Mouse (Mus musculus): ENCODE measurements around the gene Rps16.

The Rps16 gene

GRCm38 (mm10) chr7:28350155-28350883 lies at the start of gene Rps16:
Gene Rps16 (plus strand): TSS chr7:28350652.
- CTCF ChIA-PET: no interaction called here

DNA sequence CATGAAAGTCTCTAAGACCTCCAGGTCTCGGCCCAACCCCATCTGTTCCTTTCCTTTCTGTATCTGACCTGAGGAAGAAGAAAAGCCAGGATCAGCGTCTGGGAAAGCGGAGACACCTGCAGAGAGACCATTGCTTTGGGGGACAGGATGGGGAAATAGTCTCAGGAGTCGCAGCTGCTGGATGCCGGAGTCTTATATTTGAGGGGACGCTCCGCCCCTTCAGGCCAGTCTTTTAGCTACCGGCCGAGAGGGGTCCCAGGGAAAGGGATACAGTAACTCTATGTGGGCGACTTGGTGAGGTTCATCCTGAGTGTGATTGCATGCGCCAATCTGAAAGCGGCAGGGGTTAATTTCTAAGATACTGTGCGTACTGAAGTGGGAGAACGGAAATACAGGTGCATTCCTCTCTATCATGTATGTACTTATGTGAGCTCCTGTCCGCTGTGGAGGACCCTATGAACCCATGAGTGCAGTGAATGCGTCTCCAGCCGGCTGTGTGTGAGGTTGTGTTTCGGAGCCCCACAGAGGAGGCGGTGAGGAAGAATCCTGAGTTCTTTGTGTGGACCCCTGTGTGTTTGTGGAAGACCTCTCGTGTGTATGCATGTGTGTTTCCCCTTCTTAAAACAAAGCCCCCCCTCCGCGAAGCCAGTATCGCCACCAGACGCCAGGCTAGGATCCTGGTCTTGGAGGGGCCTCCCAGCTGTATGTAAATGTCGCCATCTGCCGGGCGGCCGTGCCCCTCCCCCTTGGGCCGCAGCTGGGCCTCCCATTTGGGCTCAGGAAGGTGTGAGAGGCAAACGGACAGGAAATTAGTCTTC lies 48.6 kb upstream of the Rps16 start, which contains the start of gene Dll3:
TSS of gene Dll3 (minus strand) at position 623 of the 818 bp plus-strand sequence.
- CTCF ChIA-PET: interaction anchor here (0.7 kb wide), 1 partner anchor 103 kb away, joined by 3 read pairs; no protein-coding TSS in a partner anchor

DNA sequence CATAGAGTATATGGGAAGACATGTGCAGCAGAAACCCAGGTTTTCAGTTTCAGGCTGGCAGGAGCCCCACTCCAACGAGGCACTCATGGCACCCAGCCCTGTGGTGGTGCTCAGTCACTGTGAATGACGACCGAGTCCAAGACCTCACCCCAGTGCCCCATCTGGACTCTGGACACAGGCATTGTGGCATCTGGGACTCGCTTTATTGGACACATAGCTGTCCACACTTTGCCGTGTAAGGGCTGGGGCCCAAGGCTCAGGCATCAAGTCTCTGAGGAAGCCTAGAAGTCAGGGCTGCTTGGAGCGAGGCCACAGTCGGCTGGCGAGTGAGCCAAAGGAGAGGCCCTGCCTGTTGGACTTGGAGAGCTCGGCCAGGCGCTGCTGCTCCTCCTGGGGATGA lies 44.8 kb upstream of the Rps16 start:
- CTCF ChIA-PET: no interaction called here

DNA sequence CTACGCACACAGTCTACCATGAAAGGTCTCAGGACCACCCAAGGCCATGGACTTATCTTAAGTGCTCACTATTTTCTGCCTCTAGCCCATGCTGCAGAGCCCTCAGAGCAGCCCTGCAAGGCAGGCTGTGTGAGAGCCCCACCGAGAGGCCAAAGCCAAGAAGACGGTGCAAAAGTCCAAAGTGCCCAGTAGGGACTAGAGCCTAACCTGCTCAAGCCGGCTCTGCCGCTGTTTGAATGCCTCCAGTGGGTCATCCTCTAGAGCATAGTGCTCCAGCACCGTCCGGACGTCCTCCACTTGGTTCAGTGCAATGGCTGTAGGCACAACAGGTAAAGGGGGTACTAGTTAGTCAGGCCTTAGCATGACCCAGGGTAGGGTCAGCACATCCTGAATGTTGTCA lies 44.2 kb upstream of the Rps16 start:
- CTCF ChIA-PET: interaction anchor here (0.5 kb wide), 1 partner anchor 129 kb away, joined by 3 read pairs; no protein-coding TSS in a partner anchor

GRCm38 (mm10) chr7:28309737-28310136 lies 40.7 kb upstream of the Rps16 start:
- CTCF ChIA-PET: no interaction called here

DNA sequence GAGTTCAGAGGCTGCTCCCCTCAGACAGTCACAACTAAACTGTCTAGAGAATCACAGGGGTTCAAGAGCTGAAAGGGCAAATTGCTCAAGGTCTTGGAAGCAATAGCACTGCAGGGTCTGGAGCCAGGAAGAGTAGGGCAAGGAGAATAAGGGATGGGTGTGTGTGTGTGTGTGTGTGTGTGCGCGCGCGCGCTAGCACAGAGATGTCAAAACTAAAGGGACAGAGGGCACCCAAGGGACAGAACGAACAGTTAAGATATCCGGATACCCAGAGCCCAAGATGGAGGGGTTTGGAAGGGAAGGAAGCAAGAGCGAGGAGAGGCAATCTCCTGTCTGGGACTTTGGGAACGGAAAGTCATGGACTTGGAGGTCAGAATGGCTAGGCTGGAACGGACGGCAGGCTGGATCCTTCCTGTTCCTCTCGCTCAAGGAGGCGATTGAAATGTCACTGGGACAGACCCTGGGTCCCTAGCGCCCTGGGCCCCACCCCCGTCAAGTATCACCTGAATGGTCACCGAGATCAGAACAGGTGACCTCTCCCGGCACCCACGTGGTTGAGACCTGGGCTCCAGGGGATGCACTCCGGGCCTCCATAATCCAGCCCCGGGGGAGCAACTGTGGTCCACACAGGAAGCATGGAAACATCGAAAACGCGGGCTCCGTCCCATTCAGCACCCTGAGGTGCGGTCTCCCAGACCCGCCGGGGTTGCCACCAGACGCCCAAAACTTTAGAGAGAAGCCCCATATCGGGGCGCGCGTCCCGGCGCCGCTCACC lies 39.1 kb upstream of the Rps16 start:
- CTCF ChIA-PET: no interaction called here

DNA sequence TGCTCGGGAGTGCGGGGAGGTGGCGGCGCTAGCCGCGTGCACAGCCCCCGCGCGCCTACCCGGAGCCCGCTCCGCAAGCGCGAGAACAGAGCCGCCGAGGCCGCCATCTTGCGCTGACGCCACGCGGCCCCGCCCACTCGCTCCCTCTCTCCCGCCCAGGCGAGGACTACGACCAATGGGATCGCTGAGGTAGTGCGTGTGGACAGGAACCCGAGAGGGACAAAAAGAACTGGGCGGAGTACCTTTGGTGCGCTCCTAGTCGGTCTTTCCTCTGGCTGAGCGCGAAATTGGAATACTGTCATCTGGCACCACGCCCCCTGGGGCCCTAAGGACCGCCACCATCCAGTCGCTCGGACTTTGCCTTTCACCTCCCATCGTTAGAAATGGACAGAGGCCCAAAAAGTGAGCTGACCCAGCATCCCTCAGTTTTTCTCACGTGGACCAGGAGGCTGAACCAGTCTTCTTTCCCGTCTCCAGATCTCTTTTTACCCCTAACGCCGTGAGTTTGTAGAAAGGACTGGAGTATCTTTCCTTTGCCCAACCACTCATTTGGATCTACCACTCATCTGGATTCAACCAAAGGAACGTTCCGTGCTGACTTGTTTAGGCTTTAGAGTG lies 38.4 kb upstream of the Rps16 start, which contains the start of gene Timm50:
TSS of gene Timm50 (minus strand) at position 147 of the 618 bp plus-strand sequence.
- CTCF ChIA-PET: no interaction called here

- CTCF ChIA-PET: no interaction called here
These were observed 32.4 kb upstream of the Rps16 start for GRCm38 (mm10) chr7:28318036-28318435.

DNA sequence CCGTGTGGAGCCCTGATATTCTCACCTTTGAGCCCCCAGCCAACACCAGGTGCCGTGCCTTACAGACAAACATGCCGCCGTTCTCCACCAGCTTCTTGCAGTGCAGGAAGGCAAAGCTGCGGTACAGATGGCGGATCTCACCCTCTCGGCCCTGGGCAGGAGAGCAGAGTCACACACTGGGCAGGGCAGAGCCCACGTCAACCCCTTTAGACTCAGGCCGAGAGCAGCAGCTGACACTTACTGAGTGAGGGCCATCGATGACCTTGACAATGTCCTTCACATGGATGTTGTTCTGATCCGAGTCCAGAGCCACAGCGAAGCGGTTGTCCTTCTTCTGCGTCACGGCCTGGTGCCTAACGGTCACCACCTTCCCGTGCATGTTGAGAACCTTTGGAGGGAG lies 31.7 kb upstream of the Rps16 start:
- CTCF ChIA-PET: no interaction called here

DNA sequence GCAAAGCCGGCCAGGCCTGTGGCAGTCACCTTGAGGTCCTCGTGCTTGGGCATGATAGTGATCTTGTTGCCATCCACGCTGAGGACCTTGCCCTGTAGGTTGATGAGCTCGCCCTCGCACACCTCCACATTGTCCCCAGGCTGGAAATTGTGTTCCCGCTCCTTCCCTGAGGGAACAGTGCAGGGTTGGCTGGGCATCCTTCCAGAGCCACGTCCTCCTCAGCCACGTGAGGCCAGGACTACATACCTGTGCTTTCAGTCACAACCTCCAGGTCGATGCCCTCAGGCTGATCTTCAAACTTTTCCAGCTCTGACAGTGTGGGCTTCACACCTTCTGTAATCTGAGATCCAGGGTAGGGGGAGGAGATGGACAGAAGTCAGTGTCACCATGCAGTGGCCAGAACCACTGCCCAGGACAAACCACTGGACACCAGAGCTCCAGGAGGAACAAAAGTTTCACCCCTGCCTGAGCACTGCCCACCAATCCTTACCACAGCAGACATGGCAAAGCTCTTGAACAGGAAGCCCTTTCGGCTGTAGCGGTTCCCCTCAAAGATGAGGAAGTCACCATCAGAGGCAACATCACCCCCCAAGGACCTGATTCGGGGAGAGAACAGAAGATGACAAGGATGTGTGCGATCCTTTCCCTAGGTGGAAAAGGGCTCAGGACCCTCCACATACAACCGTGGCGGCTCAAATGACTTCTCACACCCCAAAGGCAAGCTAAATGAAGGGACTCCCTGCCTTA lies 28.3 kb upstream of the Rps16 start:
- CTCF ChIA-PET: interaction anchor here (0.6 kb wide), 1 partner anchor 8 kb away, joined by 3 read pairs; no protein-coding TSS in a partner anchor

DNA sequence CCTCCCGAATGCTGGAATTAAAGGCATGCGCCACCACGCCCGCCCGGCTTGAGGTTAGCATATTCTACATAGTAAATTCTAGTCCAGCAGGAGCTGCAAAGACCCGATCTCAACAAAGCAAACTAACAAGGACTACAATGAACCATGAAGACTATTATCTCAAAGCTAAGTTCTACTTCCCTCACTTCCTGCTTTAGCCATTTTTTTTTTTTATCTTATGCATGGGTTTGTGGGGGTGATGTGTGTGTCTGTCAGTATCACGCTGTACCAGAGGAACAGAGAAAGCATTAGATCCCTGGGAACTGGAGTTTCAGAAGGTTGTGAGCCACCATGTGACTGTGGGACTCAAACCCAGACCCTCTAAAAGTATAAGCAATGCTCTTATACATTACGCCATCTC lies 25.2 kb upstream of the Rps16 start:
- CTCF ChIA-PET: no interaction called here

DNA sequence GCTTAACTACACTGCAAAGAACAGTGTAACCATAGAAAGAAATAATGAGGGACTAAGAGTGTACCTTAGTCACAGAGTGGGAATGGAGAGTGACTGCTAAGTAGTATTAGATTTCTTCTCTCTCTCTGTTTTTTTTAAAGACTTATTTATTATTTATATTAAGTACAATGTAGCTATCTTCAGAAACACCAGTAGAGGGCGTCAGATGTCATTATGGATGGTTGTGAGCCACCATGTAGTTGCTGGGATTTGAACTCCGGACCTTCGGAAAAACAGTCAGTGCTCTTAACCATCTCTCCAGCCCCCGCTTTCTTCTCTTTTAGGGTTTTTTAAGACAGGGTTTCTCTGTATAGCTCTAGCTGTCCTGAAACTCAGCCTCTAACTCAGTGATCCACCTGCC lies 24.0 kb upstream of the Rps16 start:
- CTCF ChIA-PET: interaction anchor here (1.2 kb wide), 1 partner anchor 18 kb away, joined by 4 read pairs; no protein-coding TSS in a partner anchor

DNA sequence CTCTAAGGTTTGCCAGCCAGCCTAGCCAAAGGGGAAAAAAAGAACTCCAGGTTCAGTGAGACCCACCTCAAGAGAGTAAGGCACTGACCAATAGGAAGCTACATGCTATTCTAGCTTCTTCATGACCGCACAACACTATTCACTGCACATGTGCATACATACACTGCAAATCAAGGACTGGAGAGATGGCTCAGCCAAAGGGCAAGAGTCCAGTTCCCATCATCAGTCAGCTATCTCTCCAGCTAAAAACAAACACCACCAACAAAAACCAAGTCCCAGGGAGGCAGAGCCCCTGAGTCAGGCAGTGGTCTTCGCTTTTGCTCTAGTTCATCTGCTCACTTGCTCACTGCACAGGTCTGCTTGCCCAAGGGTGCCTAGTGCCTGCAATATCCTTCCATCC lies 22.2 kb upstream of the Rps16 start:
- CTCF ChIA-PET: interaction anchor here (1.0 kb wide), 1 partner anchor 201 kb away, joined by 3 read pairs; no protein-coding TSS in a partner anchor

DNA sequence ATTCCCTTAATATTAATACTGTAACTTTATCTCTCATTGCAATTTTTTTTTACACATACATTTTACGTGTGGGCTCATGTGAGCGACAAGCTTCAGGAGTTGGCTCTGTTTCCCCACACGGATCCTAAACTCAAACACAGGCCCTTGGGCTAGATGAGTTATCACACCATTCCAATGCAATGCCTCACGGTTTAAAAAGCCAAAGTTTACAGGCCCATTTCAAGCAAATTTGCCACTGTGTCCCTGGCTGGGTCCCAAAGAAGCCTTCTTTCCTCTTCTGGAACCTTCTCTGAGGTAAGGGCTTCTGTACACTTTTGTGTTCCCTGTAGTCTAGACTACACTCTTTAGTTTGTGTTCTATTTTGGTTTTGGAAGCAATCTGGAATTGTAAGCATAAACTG lies 15.9 kb upstream of the Rps16 start:
- CTCF ChIA-PET: no interaction called here

DNA sequence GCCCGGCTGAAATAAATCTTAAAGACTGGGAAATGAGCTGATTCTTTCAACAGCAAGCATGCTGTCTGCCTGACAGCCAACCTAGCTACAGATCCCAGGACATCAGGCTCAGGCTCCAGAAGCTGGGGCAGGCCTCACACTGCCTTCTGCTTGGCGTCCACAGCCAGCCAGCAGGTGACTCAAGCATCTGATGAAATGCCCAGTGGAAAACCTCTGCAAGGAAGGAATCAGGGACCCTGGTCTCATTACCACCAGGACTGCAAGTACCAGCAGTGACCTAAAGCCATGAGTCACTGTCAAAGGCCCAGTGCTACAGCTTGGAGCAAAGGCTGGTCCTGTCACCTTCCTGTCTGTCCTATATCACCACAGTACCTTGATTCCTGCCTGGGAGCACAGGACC lies 15.0 kb upstream of the Rps16 start:
- CTCF ChIA-PET: no interaction called here

DNA sequence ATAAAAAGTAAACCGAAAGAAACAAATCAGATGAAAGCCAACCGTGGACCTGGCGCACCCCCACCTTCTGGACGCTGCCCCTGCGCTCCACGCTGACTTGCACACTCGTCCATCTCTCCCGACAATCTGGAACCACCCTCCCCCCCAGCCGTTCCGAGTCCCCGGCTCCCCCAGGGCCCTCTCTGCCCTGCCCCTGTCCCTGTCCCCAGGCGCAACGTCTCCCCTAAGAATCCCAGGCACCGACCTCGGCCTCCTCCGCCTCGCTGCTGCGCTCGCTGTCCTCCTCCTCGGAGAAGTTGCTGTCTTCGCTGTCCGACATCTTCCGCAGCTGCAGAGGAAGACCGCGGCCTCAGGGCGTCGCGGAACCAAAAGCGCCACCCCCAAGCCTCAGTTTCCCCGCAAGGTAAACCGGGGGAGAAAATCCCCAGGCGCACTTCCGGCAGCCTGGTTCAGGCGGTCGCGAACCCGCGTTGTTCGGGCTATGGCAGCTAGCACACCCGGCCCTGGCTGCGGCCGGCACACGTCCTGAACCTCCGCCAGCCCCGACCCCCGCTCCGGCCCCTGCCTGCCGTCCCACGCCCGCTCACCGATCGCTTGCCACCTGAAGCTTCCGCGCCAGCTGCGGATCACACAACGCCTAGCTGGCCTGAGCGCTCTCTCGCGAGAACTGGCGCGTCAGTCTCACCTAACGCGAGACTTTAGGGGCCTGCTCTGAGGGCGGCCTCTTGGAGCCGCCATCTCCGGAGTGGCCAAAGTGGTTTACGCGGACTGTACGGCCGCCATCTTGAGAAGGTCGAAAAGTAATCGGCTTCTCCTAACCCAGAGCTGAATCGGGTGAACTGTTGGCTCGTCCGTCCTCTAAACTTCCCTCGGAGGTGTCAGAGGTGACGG lies 12.1 kb upstream of the Rps16 start, which contains the start of gene Supt5:
TSS of gene Supt5 (minus strand) at position 639 of the 891 bp plus-strand sequence.
- CTCF ChIA-PET: interaction anchor here (0.7 kb wide), 1 partner anchor 985 kb away, joined by 5 read pairs; no protein-coding TSS in a partner anchor

DNA sequence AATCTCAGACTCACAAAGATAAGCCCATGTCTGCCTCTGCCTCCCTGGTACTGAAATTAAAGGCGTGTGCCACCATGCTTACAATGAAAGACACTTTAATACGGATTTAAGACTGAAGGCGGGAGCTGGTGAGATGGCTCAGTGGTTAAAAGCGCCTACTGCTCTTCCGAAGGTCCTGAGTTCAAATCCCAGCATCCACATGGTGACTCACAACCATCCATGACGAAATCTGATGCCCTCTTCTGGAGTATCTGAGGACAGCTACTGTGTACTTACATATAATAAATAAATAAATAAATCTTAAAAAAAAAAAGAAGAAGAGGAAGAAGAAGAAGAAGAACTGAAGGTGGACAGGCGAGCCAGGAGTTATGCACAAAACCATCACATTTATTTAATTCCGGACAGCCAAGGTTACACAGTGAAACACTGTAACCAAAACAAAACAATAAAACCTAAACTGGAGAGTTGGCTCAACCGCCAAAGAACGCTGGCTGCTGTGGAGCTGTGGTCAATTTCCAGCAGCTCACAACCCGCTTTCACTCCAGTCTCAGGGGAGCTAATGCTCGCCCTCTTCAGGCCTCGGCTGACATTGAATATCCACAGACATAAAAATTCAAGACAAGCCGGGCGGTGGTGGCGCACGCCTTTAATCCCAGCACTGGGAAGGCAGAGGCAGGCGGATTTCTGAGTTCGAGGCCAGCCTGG lies 11.1 kb upstream of the Rps16 start:
- CTCF ChIA-PET: interaction anchor here (0.7 kb wide), 1 partner anchor 984 kb away, joined by 5 read pairs; no protein-coding TSS in a partner anchor

GRCm38 (mm10) chr7:28341381-28341780 lies 9.1 kb upstream of the Rps16 start:
- CTCF ChIA-PET: interaction anchor here (0.6 kb wide), 1 partner anchor 35 kb away, joined by 8 read pairs; no protein-coding TSS in a partner anchor

DNA sequence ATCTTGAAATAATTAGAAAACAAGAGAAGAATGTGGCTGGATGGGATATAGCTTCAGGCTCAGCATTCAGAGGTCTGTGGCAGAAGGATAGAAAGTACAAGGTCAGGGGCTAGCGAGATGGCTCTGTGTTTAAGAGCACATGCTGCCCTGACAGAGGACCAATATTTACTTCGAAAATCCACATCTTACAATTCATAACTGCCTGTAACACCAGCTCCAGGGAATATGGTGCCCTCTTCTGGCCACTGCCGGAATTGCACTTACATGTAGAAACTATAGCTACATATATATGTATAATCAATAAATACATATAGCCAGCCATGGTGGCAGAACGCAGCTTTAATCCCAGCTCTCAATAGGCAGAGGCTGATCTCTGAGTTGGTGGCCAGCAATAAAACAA lies 5.8 kb upstream of the Rps16 start:
- CTCF ChIA-PET: interaction anchor here (1.2 kb wide), 1 partner anchor 18 kb away, joined by 4 read pairs; no protein-coding TSS in a partner anchor

Data from spleen, embryonic (tissue).